Mouse (Mus musculus): ENCODE data around the gene Tmem151a.

DNA sequence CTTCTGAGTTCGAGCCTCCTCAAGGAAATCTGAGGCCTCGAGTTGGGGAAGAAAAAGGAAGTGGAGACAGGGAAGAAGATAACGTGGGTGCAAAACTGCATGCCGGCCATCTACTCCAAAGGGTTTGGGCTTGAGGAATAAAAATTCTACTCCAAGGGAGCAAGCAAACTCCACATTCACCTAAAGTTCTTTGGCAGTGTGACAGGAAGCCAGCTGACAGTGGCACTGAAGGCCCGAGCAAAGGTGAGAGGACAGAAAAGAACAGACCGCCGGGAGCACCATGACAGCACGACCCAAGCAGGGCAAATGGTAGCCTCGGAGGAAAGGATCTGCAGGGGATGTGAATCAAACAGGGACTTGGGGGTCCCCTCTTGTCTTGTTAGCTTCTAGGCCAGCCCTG lies 20.7 kb upstream of the Tmem151a start:
- TF ChIP-seq CTCF (IDR thresholded peaks at IDR 0.05; ENCODE audit: low read depth, low read length), result no peak
- TF ChIP-seq POLR2A (IDR thresholded peaks at IDR 0.05; ENCODE audit: borderline replicate concordance, low read depth, low read length), result no peak
